Mouse (Mus musculus): ENCODE measurements at regions not wholly inside any gene's neighbourhood (a gene's known extent, or its start where the extent isn't known, plus 50 kb on each side); places are given as distances from the start of the nearest gene placed in this dataset.

DNA sequence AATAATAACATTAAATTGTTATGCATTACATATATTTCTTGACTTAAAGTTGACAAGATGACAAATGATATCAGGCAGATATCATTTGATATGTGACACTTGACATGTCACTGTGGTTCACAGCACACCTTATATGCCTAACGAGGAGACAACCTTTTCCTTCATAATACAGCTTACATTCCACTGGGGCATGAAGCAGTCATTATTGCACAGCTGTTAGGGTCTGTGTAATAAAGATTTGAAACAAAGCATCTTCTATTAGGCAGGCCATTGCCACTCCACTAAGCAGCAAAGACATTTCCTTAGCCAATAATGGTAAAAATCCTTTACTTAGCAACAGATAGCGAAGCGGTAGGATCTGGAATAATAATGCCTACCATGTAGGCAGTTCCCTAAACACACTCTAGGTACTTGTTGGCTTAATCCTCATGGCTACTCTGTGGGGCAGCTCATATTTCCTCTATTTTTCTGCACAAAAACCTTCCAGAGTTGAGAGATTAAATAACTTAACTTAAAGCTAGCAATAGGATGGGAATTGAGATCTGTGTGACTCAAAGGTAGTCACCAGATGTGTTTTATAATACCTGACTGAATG, 112.0 kb upstream of the Slc35f1 start:
- Histone ChIP-seq H3K27me3 (ENCODE audit: insufficient read depth, low read length) (no peaks in the 10 kb centered on the region), H3K9me3 (ENCODE audit: low read depth, low read length) (no peaks in the 10 kb centered on the region), H3K27ac (ENCODE audit: low read depth) (no peak overlapping the region), H3K4me1 (ENCODE audit: insufficient read depth) (no peaks in the 10 kb centered on the region), H3K4me2 (no peak overlapping the region), H3K9ac (no peak overlapping the region), H3K36me3 (ENCODE audit: insufficient read depth) (no peaks in the 10 kb centered on the region), H3K4me3 (ENCODE audit: low read depth, low read length) (no peak overlapping the region)
- ATAC-seq (ENCODE audit: insufficient read depth) (no peak), DNase-seq (no peak)
- WGBS = 77% methylated on average over 3 of the region's 3 CpGs
- no peak for TF ChIP-seq CTCF (IDR thresholded peaks at IDR 0.05; ENCODE audit: low read depth)

DNA sequence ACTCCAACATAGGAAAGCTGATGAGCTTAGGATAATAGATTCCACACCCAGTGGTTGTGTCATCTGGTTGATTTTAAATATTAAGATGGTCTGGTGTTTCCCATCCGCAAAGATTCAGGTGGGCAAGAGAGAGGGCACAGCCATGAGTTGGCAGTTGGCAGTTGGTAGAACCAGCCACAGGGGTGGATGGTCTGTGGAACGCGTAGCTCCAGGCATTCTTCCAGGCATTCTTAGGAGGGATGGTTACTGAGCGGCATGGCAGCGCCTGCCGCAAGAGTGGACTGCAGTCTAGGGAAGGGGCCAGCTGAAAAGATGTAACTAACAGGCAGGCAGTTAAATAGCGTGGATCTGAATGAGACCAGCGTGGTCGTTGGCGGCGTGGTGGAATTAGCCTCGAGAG, 96.6 kb upstream of the Slc35f1 start:
- Histone ChIP-seq H3K9me3 (ENCODE audit: low read depth, low read length) (no peaks in the 10 kb centered on the region), H3K9ac (no peak overlapping the region), H3K27me3 (ENCODE audit: insufficient read depth, low read length) (no peaks in the 10 kb centered on the region), H3K4me3 (ENCODE audit: low read depth, low read length) (no peak overlapping the region), H3K27ac (ENCODE audit: low read depth) (no peak overlapping the region), H3K36me3 (ENCODE audit: insufficient read depth) (no peaks in the 10 kb centered on the region), H3K4me2 (no peak overlapping the region), H3K4me1 (ENCODE audit: insufficient read depth) (no peaks in the 10 kb centered on the region)
- WGBS = 96% methylated on average over 12 of the region's 12 CpGs
- ATAC-seq (ENCODE audit: insufficient read depth) (no peak), DNase-seq (no peak)
- TF ChIP-seq CTCF (IDR thresholded peaks at IDR 0.05; ENCODE audit: low read depth) = no peak
